Mouse (Mus musculus): ENCODE measurements around the gene Dock4. TPM values are rescaled to one million over a fixed set of nuclear protein-coding genes. Genes with fewer than 3 reads are reported as not detected.

The Dock4 gene
- total and polyA plus RNA-seq, 3 experiments, result 0.26 to 0.67 (median 0.38) TPM

DNA sequence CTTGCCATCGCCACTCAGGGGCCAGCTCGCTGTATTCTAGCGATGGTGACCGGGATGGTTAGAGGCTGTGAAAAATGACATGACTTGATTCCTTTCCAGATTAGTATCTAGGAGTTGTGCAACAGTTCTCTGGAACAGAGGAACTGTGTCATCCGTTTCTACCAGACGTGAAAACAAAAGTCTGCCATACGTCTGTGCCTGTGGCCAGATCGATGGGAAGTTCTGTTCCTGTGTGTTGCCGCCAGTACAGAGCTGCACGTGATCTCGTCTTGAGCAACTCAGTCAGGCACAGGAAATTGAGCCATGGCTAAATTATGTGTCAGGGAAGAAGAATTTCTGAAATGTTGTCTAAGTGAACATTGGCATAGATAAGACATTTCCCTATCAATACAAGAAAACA is 113.4 kb downstream of the Dock4 start:
- Histone ChIP-seq H3K9me3 (replicated peaks; ENCODE audit: low read length) (no peaks in the 10 kb centered on the region), H3K79me2 (replicated peaks; ENCODE audit: control insufficient read depth, extremely low read depth, insufficient read depth, poor library complexity, severe bottlenecking) (no peaks in the 10 kb centered on the region), H3K27ac (ENCODE audit: insufficient read depth, low read depth) (no peak overlapping the region), H3K36me3 (replicated peaks in 1 of 2; ENCODE audit: control insufficient read depth in 1 of 2, insufficient read depth in 1 of 2, low read length in 1 of 2) (no peaks in the 10 kb centered on the region), H3K4me3 (replicated peaks in 1 of 3; ENCODE audit: low read depth in 2 of 3, low read length in 2 of 3, poor library complexity in 1 of 3) (no peak overlapping the region), H3K9ac (ENCODE audit: insufficient read depth, low read depth) (no peak overlapping the region), H3K4me2 (ENCODE audit: insufficient read depth, low read depth, poor library complexity, severe bottlenecking) (no peak overlapping the region), H3K27me3 (replicated peaks) (no peaks in the 10 kb centered on the region), H3K4me1 (ENCODE audit: control insufficient read depth in 1 of 2, insufficient read depth in 2 of 2) (peaks cover 0 to 13% of the 10 kb centered on the region in 2 experiments; a peak in 3 of 4 replicates)
- DNase-seq (ENCODE audit: extremely low read depth), result no peak
- no peak for TF ChIP-seq POLR2AphosphoS2 (IDR thresholded peaks at IDR 0.05; ENCODE audit: low read depth, low read length)
- no peak for TF ChIP-seq USF2 (conservative IDR thresholded peaks at IDR 0.05; ENCODE audit: low read depth, low read length)
- TF ChIP-seq RCOR1 (conservative IDR thresholded peaks at IDR 0.05; ENCODE audit: low read depth, low read length), result no peak
- TF ChIP-seq ELF1 (IDR thresholded peaks at IDR 0.05; ENCODE audit: low read depth, low read length), result no peak
- no peak for TF ChIP-seq MEF2A (IDR thresholded peaks at IDR 0.05; ENCODE audit: borderline replicate concordance, low read depth, low read length)
- no peak for TF ChIP-seq CTCF (conservative IDR thresholded peaks at IDR 0.05 in 1 of 2, IDR thresholded peaks at IDR 0.05 in 1 of 2; ENCODE audit: low read depth in 2 of 2, low read length in 2 of 2)
- TF ChIP-seq USF1 (IDR thresholded peaks at IDR 0.05; ENCODE audit: low read depth, low read length), result no peak
- TF ChIP-seq IRF4 (IDR thresholded peaks at IDR 0.05; ENCODE audit: low read depth, low read length), result no peak
- TF ChIP-seq HCFC1 (IDR thresholded peaks at IDR 0.05; ENCODE audit: low read depth, low read length), result no peak
- no peak for TF ChIP-seq UBTF (IDR thresholded peaks at IDR 0.05; ENCODE audit: low read depth, low read length)
- TF ChIP-seq SMC3 (IDR thresholded peaks at IDR 0.05; ENCODE audit: low read depth, low read length), result no peak
- TF ChIP-seq MAZ (IDR thresholded peaks at IDR 0.05; ENCODE audit: low read depth, low read length), result no peak
- TF ChIP-seq ZKSCAN1 (IDR thresholded peaks at IDR 0.05; ENCODE audit: borderline replicate concordance, low read depth, low read length), result no peak
- no peak for TF ChIP-seq ETS1 (conservative IDR thresholded peaks at IDR 0.05; ENCODE audit: low read depth, low read length)
- no peak for TF ChIP-seq MAFK (IDR thresholded peaks at IDR 0.05; ENCODE audit: insufficient replicate concordance, low read length)
- TF ChIP-seq ZC3H11A (IDR thresholded peaks at IDR 0.05; ENCODE audit: low read depth, low read length), result no peak
- no peak for TF ChIP-seq CHD2 (IDR thresholded peaks at IDR 0.05; ENCODE audit: low read length)
- TF ChIP-seq BHLHE40 (IDR thresholded peaks at IDR 0.05; ENCODE audit: low read depth, low read length), result no peak
- no peak for TF ChIP-seq KAT2A (IDR thresholded peaks at IDR 0.05; ENCODE audit: insufficient replicate concordance, low read length)
- in situ Hi-C loops (cut with MboI; ENCODE audit: low pct_ligation_motif_present, low pct_unique_long_range_greater_than_20kb, low sequenced_read_pairs), result no loop called here
- dilution Hi-C loops (cut with MboI; ENCODE audit: extremely low pct_ligation_motif_present, extremely low pct_unique_long_range_greater_than_20kb, low sequenced_read_pairs), result no loop called here

- Histone ChIP-seq H3K9ac (ENCODE audit: insufficient read depth, low read depth) (no peak overlapping the region), H3K9me3 (replicated peaks; ENCODE audit: low read length) (no peaks in the 10 kb centered on the region), H3K27ac (ENCODE audit: insufficient read depth, low read depth) (no peak overlapping the region), H3K4me1 (ENCODE audit: control insufficient read depth in 1 of 2, insufficient read depth in 2 of 2) (peaks cover 0 to 3% of the 10 kb centered on the region in 2 experiments; a peak in 2 of 4 replicates), H3K4me2 (ENCODE audit: insufficient read depth, low read depth, poor library complexity, severe bottlenecking) (no peak overlapping the region), H3K79me2 (replicated peaks; ENCODE audit: control insufficient read depth, extremely low read depth, insufficient read depth, poor library complexity, severe bottlenecking) (no peaks in the 10 kb centered on the region), H3K27me3 (replicated peaks) (no peaks in the 10 kb centered on the region), H3K36me3 (replicated peaks in 1 of 2; ENCODE audit: control insufficient read depth in 1 of 2, insufficient read depth in 1 of 2, low read length in 1 of 2) (no peaks in the 10 kb centered on the region), H3K4me3 (replicated peaks in 1 of 3; ENCODE audit: low read depth in 2 of 3, low read length in 2 of 3, poor library complexity in 1 of 3) (no peak overlapping the region)
- DNase-seq (ENCODE audit: extremely low read depth), result no peak
- TF ChIP-seq EP300 (IDR thresholded peaks at IDR 0.05; ENCODE audit: low read length), result no peak
- no peak for TF ChIP-seq POLR2AphosphoS2 (IDR thresholded peaks at IDR 0.05; ENCODE audit: low read depth, low read length)
- no peak for TF ChIP-seq MAZ (IDR thresholded peaks at IDR 0.05; ENCODE audit: low read depth, low read length)
- TF ChIP-seq SIN3A (IDR thresholded peaks at IDR 0.05; ENCODE audit: low read length), result no peak
- no peak for TF ChIP-seq TBP (conservative IDR thresholded peaks at IDR 0.05; ENCODE audit: low read depth, low read length)
- TF ChIP-seq SMC3 (IDR thresholded peaks at IDR 0.05; ENCODE audit: low read depth, low read length), result no peak
- TF ChIP-seq E2F4 (IDR thresholded peaks at IDR 0.05; ENCODE audit: insufficient replicate concordance, low read depth, low read length), result no peak
- no peak for TF ChIP-seq ZNF384 (IDR thresholded peaks at IDR 0.05; ENCODE audit: low read depth, low read length)
- TF ChIP-seq PAX5 (IDR thresholded peaks at IDR 0.05; ENCODE audit: low read length), result no peak
- TF ChIP-seq CHD1 (IDR thresholded peaks at IDR 0.05; ENCODE audit: low read depth, low read length), result no peak
- no peak for TF ChIP-seq RCOR1 (conservative IDR thresholded peaks at IDR 0.05; ENCODE audit: low read depth, low read length)
- TF ChIP-seq MXI1 (IDR thresholded peaks at IDR 0.05; ENCODE audit: low read depth, low read length), result no peak
- TF ChIP-seq NELFE (IDR thresholded peaks at IDR 0.05; ENCODE audit: low read depth, low read length), result no peak
- TF ChIP-seq TCF12 (IDR thresholded peaks at IDR 0.05; ENCODE audit: low read depth, low read length), result no peak
- TF ChIP-seq BHLHE40 (IDR thresholded peaks at IDR 0.05; ENCODE audit: low read depth, low read length), result no peak
- TF ChIP-seq HCFC1 (IDR thresholded peaks at IDR 0.05; ENCODE audit: low read depth, low read length), result no peak
- in situ Hi-C loops (cut with MboI; ENCODE audit: low pct_ligation_motif_present, low pct_unique_long_range_greater_than_20kb, low sequenced_read_pairs), result no loop called here
- dilution Hi-C loops (cut with MboI; ENCODE audit: extremely low pct_ligation_motif_present, extremely low pct_unique_long_range_greater_than_20kb, low sequenced_read_pairs), result no loop called here
Measured at GRCm38 (mm10) chr12:40563703-40564102, 118.0 kb downstream of the Dock4 start.

Measured in CH12.LX (cell line).